In genomic region chr19:57012068-57012467, GRCm38 (mm10) we compare ENCODE assay signal across 26 mouse cellular contexts. TPM values are rescaled to one million over a fixed set of nuclear protein-coding genes. Genes with fewer than 3 reads are reported as not detected.
"Had no signal": no experiment of that assay in that cellular context is flagged by ENCODE, and none has a peak within 500 bp of the region (broad histone marks: within the 10 kb centered on the region; RNA-seq: fewer than 3 reads in every experiment).

No protein-coding gene starts in this region.

- H3K4me3 ChIP-seq: gastrocnemius, adult 2 months; heart, adult 2 months; heart, embryonic 12.5 days; hindbrain, embryonic 13.5 days; hindbrain, embryonic 15.5 days; kidney, embryonic 15.5 days; layer of hippocampus, adult 2 months; limb, embryonic 13.5 days; limb, embryonic 15.5 days; liver, embryonic 13.5 days; liver, embryonic 15.5 days had no signal

- H3K36me3 ChIP-seq: heart, embryonic 12.5 days; hindbrain, embryonic 13.5 days; hindbrain, embryonic 15.5 days; kidney, embryonic 15.5 days; limb, embryonic 13.5 days; limb, embryonic 15.5 days; liver, embryonic 13.5 days; liver, embryonic 15.5 days had no signal

- ATAC-seq: hindbrain, postnatal 0 days; intestine, embryonic 16.5 days had no signal

- H3K4me2 ChIP-seq: heart, embryonic 12.5 days; hindbrain, embryonic 13.5 days; hindbrain, embryonic 15.5 days; kidney, embryonic 15.5 days; limb, embryonic 13.5 days; limb, embryonic 15.5 days; liver, embryonic 13.5 days; liver, embryonic 15.5 days had no signal

- DNase-seq: gastrocnemius, adult 2 months; gastrocnemius, postnatal 10 days; gastrocnemius, postnatal 25 days; heart, adult 2 months; heart, postnatal 10 days; heart, postnatal 4 days; kidney, adult 11 months; kidney, adult 2 months; kidney, adult 9 months; kidney, postnatal 14 days; kidney, postnatal 36 days; layer of hippocampus, postnatal 36 days; left cerebral cortex, postnatal 4 days; liver, embryonic 13.5 days had no signal

- H3K27ac ChIP-seq: gastrocnemius, adult 2 months; heart, adult 2 months; hindbrain, embryonic 13.5 days; hindbrain, embryonic 15.5 days; hindbrain, postnatal 0 days; kidney, embryonic 15.5 days; kidney, postnatal 0 days; layer of hippocampus, adult 2 months; limb, embryonic 13.5 days; limb, embryonic 15.5 days; liver, embryonic 13.5 days; liver, embryonic 15.5 days had no signal

- H3K4me1 ChIP-seq: liver, embryonic 15.5 days had no signal

- H3K9ac ChIP-seq: heart, embryonic 12.5 days; hindbrain, embryonic 13.5 days; hindbrain, embryonic 15.5 days; kidney, embryonic 15.5 days; limb, embryonic 13.5 days; limb, embryonic 15.5 days; liver, embryonic 13.5 days; liver, embryonic 15.5 days had no signal

- H3K9me3 ChIP-seq: heart, embryonic 12.5 days; hindbrain, embryonic 13.5 days; hindbrain, embryonic 15.5 days; kidney, embryonic 15.5 days; limb, embryonic 13.5 days; limb, embryonic 15.5 days; liver, embryonic 13.5 days; liver, embryonic 15.5 days had no signal

RNA-seq across cellular contexts. Expression of gene Afap1l2, which starts 4.0 kb away (rescaled TPM):
- total RNA-seq: granulocyte monocyte progenitor cell, adult 5-6 weeks had no signal
